Mouse (Mus musculus) erythroblast, embryonic 14.5 days (primary cell): ENCODE data around the gene Hlcs. TPM values are rescaled to one million over a fixed set of nuclear protein-coding genes. Genes with fewer than 3 reads are reported as not detected.

Experiments used
- H3K27me3 ChIP-seq: 2 replicates; pipeline ENCODE4 v1.6.1; 2012; ENCODE audit warnings: inconsistent platforms; ENCODE audit not compliant: control insufficient read depth
- H3K36me3 ChIP-seq: 2 replicates; pipeline ENCODE4 v1.6.1; 2012; ENCODE audit warnings: mild to moderate bottlenecking, inconsistent platforms; ENCODE audit not compliant: control insufficient read depth
- H3K4me1 ChIP-seq: 2 replicates; pipeline ENCODE4 v1.6.1; 2012; ENCODE audit warnings: inconsistent platforms; ENCODE audit not compliant: control insufficient read depth
- H3K4me3 ChIP-seq: replicated peaks from 2 replicates; pipeline ENCODE3; 2012; ENCODE audit warnings: moderate library complexity, mild to moderate bottlenecking, inconsistent platforms
- H3K9me3 ChIP-seq: 2 replicates; pipeline ENCODE4 v1.6.1; 2012; ENCODE audit warnings: low read length, inconsistent platforms, mixed read lengths; ENCODE audit not compliant: control insufficient read depth
- GATA1 ChIP-seq: IDR thresholded peaks from 2 replicates; pipeline ENCODE4 v1.6.1; 2012; ENCODE audit warnings: low read length, inconsistent platforms, mixed read lengths
- TAL1 ChIP-seq: IDR thresholded peaks from 3 replicates; pipeline ENCODE4 v1.6.1; 2012; ENCODE audit warnings: low read length, inconsistent platforms, mixed read lengths
- polyA plus RNA-seq: library from polyadenylated mRNA; stranded (reverse); fragments of >175 nt; gene quantifications from 2 replicates; pipeline ENCODE4 v1.2.3, GENCODE M21; 2012

Hlcs gene
- polyA plus RNA-seq, 1 experiment, result 0.06 TPM

- H3K4me1 ChIP-seq, result no peaks in the 10 kb centered on the region
- H3K27me3 ChIP-seq, result no peaks in the 10 kb centered on the region
- H3K9me3 ChIP-seq, result no peaks in the 10 kb centered on the region
- no peaks in the 10 kb centered on the region for H3K36me3 ChIP-seq
- H3K4me3 ChIP-seq, result no peak overlapping the region
- TF ChIP-seq TAL1 (no peak), GATA1 (no peak)
Measured at GRCm38 (mm10) chr16:94168655-94169545, 144.5 kb downstream of the Hlcs start.

GRCm38 (mm10) chr16:94164978-94165377 lies 148.4 kb downstream of the Hlcs start:
- H3K4me3 ChIP-seq, result no peak overlapping the region
- H3K36me3 ChIP-seq, result no peaks in the 10 kb centered on the region
- no peaks in the 10 kb centered on the region for H3K27me3 ChIP-seq
- H3K4me1 ChIP-seq, result no peaks in the 10 kb centered on the region
- TF ChIP-seq GATA1 (no peak), TAL1 (no peak)
- H3K9me3 ChIP-seq, result no peaks in the 10 kb centered on the region

GRCm38 (mm10) chr16:94164236-94164635 lies 149.1 kb downstream of the Hlcs start:
- H3K9me3 ChIP-seq, result no peaks in the 10 kb centered on the region
- H3K4me3 ChIP-seq, result no peak overlapping the region
- no peaks in the 10 kb centered on the region for H3K4me1 ChIP-seq
- H3K36me3 ChIP-seq, result no peaks in the 10 kb centered on the region
- H3K27me3 ChIP-seq, result no peaks in the 10 kb centered on the region
- TF ChIP-seq GATA1, result no peak
- no peak for TF ChIP-seq TAL1

GRCm38 (mm10) chr16:94163051-94163450 lies 150.3 kb downstream of the Hlcs start:
- no peaks in the 10 kb centered on the region for H3K27me3 ChIP-seq
- no peaks in the 10 kb centered on the region for H3K9me3 ChIP-seq
- H3K36me3 ChIP-seq, result no peaks in the 10 kb centered on the region
- no peaks in the 10 kb centered on the region for H3K4me1 ChIP-seq
- no peak overlapping the region for H3K4me3 ChIP-seq
- no peak for TF ChIP-seq TAL1
- TF ChIP-seq GATA1, result no peak

- H3K4me3 ChIP-seq, result no peak overlapping the region
- no peaks in the 10 kb centered on the region for H3K9me3 ChIP-seq
- H3K4me1 ChIP-seq, result no peaks in the 10 kb centered on the region
- no peaks in the 10 kb centered on the region for H3K27me3 ChIP-seq
- no peaks in the 10 kb centered on the region for H3K36me3 ChIP-seq
- no peak for TF ChIP-seq TAL1
- no peak for TF ChIP-seq GATA1
Measured at GRCm38 (mm10) chr16:94162000-94162399, 151.4 kb downstream of the Hlcs start.

GRCm38 (mm10) chr16:94157819-94158218 lies 155.6 kb downstream of the Hlcs start:
- H3K9me3 ChIP-seq, result no peaks in the 10 kb centered on the region
- no peak overlapping the region for H3K4me3 ChIP-seq
- H3K36me3 ChIP-seq, result no peaks in the 10 kb centered on the region
- no peaks in the 10 kb centered on the region for H3K27me3 ChIP-seq
- H3K4me1 ChIP-seq, result peaks cover 15% of the 10 kb centered on the region
- TF ChIP-seq GATA1 (no peak), TAL1 (no peak)

- no peaks in the 10 kb centered on the region for H3K36me3 ChIP-seq
- H3K4me1 ChIP-seq, result peaks cover 36% of the 10 kb centered on the region
- H3K27me3 ChIP-seq, result no peaks in the 10 kb centered on the region
- H3K9me3 ChIP-seq, result no peaks in the 10 kb centered on the region
- TF ChIP-seq TAL1 (no peak), GATA1 (no peak)
- H3K4me3 ChIP-seq, result no peak overlapping the region
Measured at GRCm38 (mm10) chr16:94155041-94155653, 158.2 kb downstream of the Hlcs start.

GRCm38 (mm10) chr16:94150125-94151103 lies 163.0 kb downstream of the Hlcs start:
- H3K4me3 ChIP-seq, result peak overlapping the region; percentile 17
- TF ChIP-seq GATA1, result peak; percentile 87
- peak; percentile 92 for TF ChIP-seq TAL1
- no peaks in the 10 kb centered on the region for H3K36me3 ChIP-seq
- no peaks in the 10 kb centered on the region for H3K9me3 ChIP-seq
- peaks cover 55% of the 10 kb centered on the region for H3K4me1 ChIP-seq
- H3K27me3 ChIP-seq, result peaks cover 2% of the 10 kb centered on the region

GRCm38 (mm10) chr16:94148139-94148538 lies 165.2 kb downstream of the Hlcs start:
- Histone ChIP-seq H3K4me3 (no peak overlapping the region), H3K9me3 (no peaks in the 10 kb centered on the region), H3K4me1 (peaks cover 43% of the 10 kb centered on the region), H3K36me3 (no peaks in the 10 kb centered on the region), H3K27me3 (peaks cover 10% of the 10 kb centered on the region)
- no peak for TF ChIP-seq TAL1
- TF ChIP-seq GATA1, result no peak
